Mouse (Mus musculus) thymus, adult 2 months (tissue): ENCODE results near the gene Cdh16. TPM values are rescaled to one million over a fixed set of nuclear protein-coding genes. Genes with fewer than 3 reads are reported as not detected.

Source experiments
- DNase-seq: peaks from one replicate; pipeline ENCODE4 v3.0.0; 2021
- H3K27ac ChIP-seq: fragments of 200-500 bp; 2 replicates; pipeline ENCODE4 v1.5.1; 2012; ENCODE audit warnings: low read length, control low read depth; ENCODE audit not compliant: control insufficient read depth, insufficient read depth
- H3K27me3 ChIP-seq: fragments of 200-500 bp; 2 replicates; pipeline ENCODE4 v1.6.1; 2012; ENCODE audit warnings: mild to moderate bottlenecking, low read length, moderate library complexity, mixed read lengths; ENCODE audit not compliant: control insufficient read depth, insufficient read depth
- H3K36me3 ChIP-seq: fragments of 200-500 bp; 2 replicates; pipeline ENCODE4 v1.6.1; 2012; ENCODE audit warnings: mild to moderate bottlenecking, low read length, moderate library complexity; ENCODE audit not compliant: control insufficient read depth, insufficient read depth
- H3K4me1 ChIP-seq: fragments of 200-500 bp; replicated peaks from 2 replicates; pipeline ENCODE4 v1.6.1; 2012; ENCODE audit warnings: low read length; ENCODE audit not compliant: control insufficient read depth, insufficient read depth
- H3K4me3 ChIP-seq: fragments of 200-500 bp; 2 replicates; pipeline ENCODE4 v1.5.1; 2012; ENCODE audit warnings: mild to moderate bottlenecking, low read length, control low read depth, moderate library complexity; ENCODE audit not compliant: control insufficient read depth, insufficient read depth
- CTCF ChIP-seq: fragments of 200-500 bp; IDR thresholded peaks from 2 replicates; pipeline ENCODE4 v1.5.1; 2012; ENCODE audit warnings: mild to moderate bottlenecking, control low read depth, low read length, moderate library complexity, borderline replicate concordance; ENCODE audit not compliant: control insufficient read depth, poor library complexity, insufficient read depth; ENCODE audit errors: extremely low read depth
- POLR2A ChIP-seq: fragments of 200-500 bp; IDR thresholded peaks from 2 replicates; pipeline ENCODE4 v1.6.1; 2012; ENCODE audit warnings: mild to moderate bottlenecking, low read length, control low read depth, moderate library complexity; ENCODE audit not compliant: control insufficient read depth, poor library complexity, insufficient read depth; ENCODE audit errors: extremely low read depth
- WGBS: fragments of 180-500 bp; shearing (Covaris S2); methylation state at CpG from one replicate; pipeline ENCODE4 v1.1.7; 2018; 5-methylcytosine and 5-hydroxymethylcytosine counted together
- polyA plus RNA-seq: library from polyadenylated mRNA; depleted of rRNA; stranded (reverse); fragments of >200 nt; gene quantifications from 2 replicates; pipeline ENCODE4 v1.2.3, GENCODE M21; 2012

Gene Cdh16
- polyA plus RNA-seq, 1 experiment = 1.5 TPM

DNA sequence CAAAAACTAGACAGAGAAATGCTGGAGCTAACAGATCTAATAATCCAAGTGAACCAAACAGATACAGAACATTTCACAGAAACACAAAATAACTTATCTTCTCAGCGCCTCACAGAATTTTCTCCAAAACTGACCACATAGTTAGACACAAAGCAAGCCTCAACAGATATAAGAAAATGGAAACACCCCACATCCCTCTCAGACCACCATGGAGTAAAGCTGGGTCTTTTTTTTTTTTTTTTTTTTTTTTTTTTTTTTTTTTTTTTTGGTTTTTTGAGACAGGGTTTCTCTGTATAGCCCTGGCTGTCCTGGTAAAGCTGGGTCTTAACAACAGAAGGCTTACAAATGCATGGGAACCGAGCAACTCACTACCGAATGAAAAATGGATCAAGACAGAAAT lies 47.4 kb downstream of the Cdh16 start:
- TF ChIP-seq POLR2A (no peak), CTCF (no peak)
- no peak for DNase-seq
- H3K4me1 ChIP-seq = no peaks in the 10 kb centered on the region
- no peaks in the 10 kb centered on the region for H3K36me3 ChIP-seq
- H3K27me3 ChIP-seq = no peaks in the 10 kb centered on the region
- no peak overlapping the region for H3K4me3 ChIP-seq
- WGBS = 97% methylated on average over 3 of the region's 3 CpGs
- H3K27ac ChIP-seq = no peak overlapping the region

DNA sequence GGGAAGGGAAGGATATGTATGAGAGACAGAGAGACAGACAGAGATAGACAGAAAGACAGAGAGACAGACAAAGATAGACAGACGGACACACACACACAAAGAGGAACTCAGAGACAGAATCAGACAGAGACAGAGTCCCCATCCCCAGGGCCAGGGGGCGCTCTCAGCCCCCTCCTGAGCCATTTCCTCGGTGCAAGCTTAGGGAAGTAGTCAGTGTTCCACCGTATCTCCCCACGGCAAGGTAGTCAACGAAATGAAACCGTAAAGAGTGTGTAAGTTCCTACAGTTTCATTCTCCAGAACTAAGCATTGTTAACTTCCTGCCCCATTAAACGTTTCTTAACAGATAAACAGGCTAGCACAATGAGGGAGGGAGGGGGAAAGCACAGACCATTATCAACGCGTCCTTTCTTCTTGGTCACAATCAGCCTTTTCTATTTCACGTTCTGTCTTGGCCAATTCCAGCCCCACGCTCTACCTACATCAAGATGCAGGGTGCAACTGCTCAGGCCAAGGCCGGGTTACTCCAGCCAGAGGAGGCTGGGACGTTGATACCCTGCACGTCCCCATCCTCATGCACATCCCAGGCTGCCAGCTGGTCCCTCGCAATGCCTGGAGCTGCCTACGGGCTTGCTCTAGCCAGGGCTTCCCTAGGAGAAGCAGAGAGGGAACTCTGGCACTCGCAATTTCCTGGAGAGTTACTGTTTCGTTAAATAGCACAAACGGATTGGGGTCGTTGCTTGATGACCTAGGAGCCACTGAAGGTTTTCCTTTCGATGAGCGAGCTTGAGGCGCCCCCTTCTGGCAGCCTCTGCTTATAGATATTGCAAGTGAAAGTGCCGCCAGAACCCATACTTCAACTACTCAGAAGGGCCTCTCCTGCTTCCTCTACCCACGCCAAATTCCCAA lies 53.5 kb downstream of the Cdh16 start:
- TF ChIP-seq CTCF = peak; percentile 79; the same call in 1 of the 2 replicates
- no peak for TF ChIP-seq POLR2A
- H3K27ac ChIP-seq = peak overlapping the region; percentile 6; the same call in 1 of the 2 replicates
- 2% methylated on average over 26 of the region's 26 CpGs for WGBS

DNA sequence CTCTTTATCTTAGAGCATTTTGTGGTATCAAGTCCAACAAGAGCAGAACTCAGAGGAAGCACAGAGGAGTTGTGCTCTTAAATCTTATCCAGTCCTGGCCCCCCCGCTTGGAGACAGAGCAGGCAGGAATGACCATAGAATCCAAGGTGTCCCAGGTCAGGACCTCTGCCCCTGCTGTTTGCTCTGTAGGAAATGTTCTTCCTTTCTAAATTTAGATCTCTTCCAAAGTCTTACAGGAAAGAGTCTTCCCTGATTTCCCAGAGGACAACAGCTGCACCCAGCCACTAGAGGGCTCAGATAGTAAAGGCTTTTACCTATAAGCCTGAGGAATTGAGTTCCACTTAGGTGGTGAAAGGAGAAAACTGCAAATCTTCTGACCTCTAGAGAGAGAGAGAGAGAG lies 54.6 kb downstream of the Cdh16 start:
- no peak overlapping the region for H3K4me3 ChIP-seq
- no peak overlapping the region for H3K27ac ChIP-seq
- H3K36me3 ChIP-seq = no peaks in the 10 kb centered on the region
- H3K4me1 ChIP-seq = no peaks in the 10 kb centered on the region; the same call in 1 of the 2 replicates
- H3K27me3 ChIP-seq = no peaks in the 10 kb centered on the region
- WGBS = 96% methylated on average over 1 of the region's 1 CpGs
- no peak for DNase-seq
- TF ChIP-seq CTCF (no peak), POLR2A (no peak)

More for the DNA sequence above, 53.5 kb downstream of the Cdh16 start:
- Histone ChIP-seq H3K4me1 (no peaks in the 10 kb centered on the region), H3K36me3 (no peaks in the 10 kb centered on the region), H3K4me3 (peak overlapping the region; percentile 84), H3K27me3 (no peaks in the 10 kb centered on the region)
- peak; percentile 86 for DNase-seq

DNA sequence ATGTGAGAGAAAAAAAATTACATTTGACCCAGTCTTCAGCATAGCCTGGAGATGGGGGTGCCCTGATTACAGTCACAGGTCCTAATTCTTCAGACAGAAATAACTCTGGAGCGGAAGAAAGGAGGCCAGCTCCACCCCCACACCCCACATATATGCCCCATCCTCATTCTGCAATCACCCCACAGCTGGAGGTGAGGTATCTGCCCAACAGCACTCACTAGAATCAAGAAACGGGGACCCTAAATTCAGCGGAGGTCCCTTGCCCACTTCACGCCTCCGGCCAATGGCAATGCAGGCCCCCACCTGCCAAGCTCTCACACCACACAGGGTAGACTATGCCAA lies 58.8 kb downstream of the Cdh16 start:
- DNase-seq = no peak
- 92% methylated on average over 5 of the region's 5 CpGs for WGBS
- TF ChIP-seq CTCF (no peak), POLR2A (no peak)
- no peak overlapping the region for H3K4me3 ChIP-seq
- H3K4me1 ChIP-seq = no peaks in the 10 kb centered on the region; the same call in 1 of the 2 replicates
- no peaks in the 10 kb centered on the region for H3K27me3 ChIP-seq
- no peak overlapping the region for H3K27ac ChIP-seq
- H3K36me3 ChIP-seq = no peaks in the 10 kb centered on the region

DNA sequence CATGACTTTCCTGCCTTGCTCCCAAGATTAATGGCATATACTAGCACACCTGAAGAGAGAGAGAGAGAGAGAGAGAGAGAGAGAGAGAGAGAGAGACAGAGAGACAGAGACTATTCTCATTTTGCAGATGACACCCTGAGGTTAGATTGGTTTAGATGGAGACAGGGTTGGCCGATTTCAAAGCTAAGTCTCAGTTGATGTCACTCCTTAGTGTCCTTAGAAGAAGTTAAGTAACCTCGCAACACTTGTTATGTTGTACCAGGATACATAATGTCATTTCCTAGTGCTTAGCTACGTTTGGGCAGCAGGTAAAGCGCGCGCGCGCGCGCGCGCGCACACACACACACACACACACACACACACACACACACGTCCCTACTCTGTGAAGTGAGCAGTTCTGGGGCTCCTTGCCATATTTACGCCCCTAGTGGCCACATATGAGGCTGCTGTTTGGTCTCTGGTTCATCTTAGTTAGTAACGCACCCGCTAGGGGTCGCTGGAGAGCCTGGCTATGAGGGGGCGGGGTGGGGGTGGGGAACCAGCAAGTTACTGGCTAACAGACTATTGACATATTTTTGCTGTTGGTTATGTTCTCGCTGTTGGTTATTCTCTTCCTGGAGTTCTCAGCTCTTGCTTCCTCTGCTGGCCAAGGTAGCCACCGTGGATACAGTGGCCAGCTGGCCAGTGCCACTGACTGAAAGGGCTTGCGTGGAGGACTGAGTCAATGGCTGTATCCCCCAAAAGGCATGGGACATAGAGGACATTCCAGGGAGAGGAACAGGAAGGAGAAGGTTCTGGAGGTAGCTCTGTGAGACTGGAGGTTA lies 59.4 kb downstream of the Cdh16 start:
- 10% methylated on average over 22 of the region's 22 CpGs for WGBS
- peak; percentile 83 for DNase-seq

DNA sequence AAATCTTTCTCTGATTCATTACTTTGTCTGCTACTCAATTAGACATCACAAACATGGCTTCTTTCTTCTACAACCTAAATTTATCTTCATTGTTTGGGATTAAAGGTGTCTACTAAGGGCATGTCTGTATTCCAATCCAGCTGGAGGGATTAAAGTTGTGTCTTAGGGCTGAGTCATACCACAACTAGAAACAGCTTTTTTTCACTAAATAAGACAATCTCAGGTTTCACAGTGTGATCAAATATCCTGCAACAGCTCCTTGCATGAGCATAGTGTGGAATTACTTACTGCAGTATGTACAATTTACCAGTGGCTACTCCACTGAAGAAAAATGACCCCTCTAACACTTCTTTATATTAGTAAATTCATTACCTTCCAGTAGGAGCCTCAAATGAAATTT lies 63.5 kb downstream of the Cdh16 start:
- H3K36me3 ChIP-seq = no peaks in the 10 kb centered on the region
- TF ChIP-seq CTCF (no peak), POLR2A (no peak)
- no peaks in the 10 kb centered on the region for H3K27me3 ChIP-seq
- no peaks in the 10 kb centered on the region; the same call in 1 of the 2 replicates for H3K4me1 ChIP-seq
- no peak overlapping the region for H3K27ac ChIP-seq
- H3K4me3 ChIP-seq = no peak overlapping the region
- DNase-seq = no peak

More for the DNA sequence above, 59.4 kb downstream of the Cdh16 start:
- Histone ChIP-seq H3K36me3 (no peaks in the 10 kb centered on the region), H3K27ac (no peak overlapping the region), H3K27me3 (no peaks in the 10 kb centered on the region), H3K4me3 (no peak overlapping the region), H3K4me1 (no peaks in the 10 kb centered on the region; the same call in 1 of the 2 replicates)
- TF ChIP-seq CTCF (peak; percentile 85; the same call in 1 of the 2 replicates), POLR2A (no peak)
